Mouse (Mus musculus) inflammation-experienced regulatory T-cells, adult 6 months (primary cell): Measurements from ENCODE around the gene Megf6. TPM values are rescaled to one million over a fixed set of nuclear protein-coding genes. Genes with fewer than 3 reads are reported as not detected.

Experiments used
- ATAC-seq: one replicate; pipeline ENCODE4 v1.8.0; 2017
- polyA plus RNA-seq, 3 experiments: library from polyadenylated mRNA; unstranded; fragments of 100-300 nt; shearing (Covaris generic); gene quantifications; one replicate each; pipeline ENCODE4 v1.2.1; 2017

Megf6 gene
- polyA plus RNA-seq, 3 experiments from 2014 or later, result not detected

- no peak for ATAC-seq
Measured at GRCm38 (mm10) chr4:154213586-154213985, 43.1 kb downstream of the Megf6 start.

GRCm38 (mm10) chr4:154214075-154214474, 43.5 kb downstream of the Megf6 start:
- ATAC-seq, result no peak

GRCm38 (mm10) chr4:154217711-154218350, 47.3 kb downstream of the Megf6 start:
- no peak for ATAC-seq

GRCm38 (mm10) chr4:154222773-154223172, 52.2 kb downstream of the Megf6 start:
- ATAC-seq, result no peak

- no peak for ATAC-seq
Measured at GRCm38 (mm10) chr4:154224267-154224969, 53.9 kb downstream of the Megf6 start.

- no peak for ATAC-seq
Measured at GRCm38 (mm10) chr4:154224970-154225309, 54.4 kb downstream of the Megf6 start.

GRCm38 (mm10) chr4:154226678-154227077, 56.1 kb downstream of the Megf6 start:
- no peak for ATAC-seq

GRCm38 (mm10) chr4:154228336-154228735, 57.8 kb downstream of the Megf6 start:
- ATAC-seq, result no peak

- ATAC-seq, result no peak
Measured at GRCm38 (mm10) chr4:154229569-154229968, 59.0 kb downstream of the Megf6 start.

GRCm38 (mm10) chr4:154231380-154231779, 60.9 kb downstream of the Megf6 start:
- ATAC-seq, result no peak

GRCm38 (mm10) chr4:154232295-154232694, 61.8 kb downstream of the Megf6 start:
- ATAC-seq, result no peak

GRCm38 (mm10) chr4:154236001-154236400, 65.5 kb downstream of the Megf6 start:
- ATAC-seq, result no peak

- no peak for ATAC-seq
Measured at GRCm38 (mm10) chr4:154236893-154237292, 66.4 kb downstream of the Megf6 start.

- no peak for ATAC-seq
Measured at GRCm38 (mm10) chr4:154237306-154237705, 66.8 kb downstream of the Megf6 start.

GRCm38 (mm10) chr4:154239199-154239598, 68.7 kb downstream of the Megf6 start:
- no peak for ATAC-seq

GRCm38 (mm10) chr4:154240608-154241007, 70.1 kb downstream of the Megf6 start:
- ATAC-seq, result no peak

GRCm38 (mm10) chr4:154245342-154245741, 74.8 kb downstream of the Megf6 start:
- no peak for ATAC-seq

GRCm38 (mm10) chr4:154246115-154247040, 75.8 kb downstream of the Megf6 start:
- no peak for ATAC-seq

GRCm38 (mm10) chr4:154247207-154248091, 76.9 kb downstream of the Megf6 start:
- no peak for ATAC-seq

GRCm38 (mm10) chr4:154248092-154248805, 77.7 kb downstream of the Megf6 start:
- ATAC-seq, result no peak

GRCm38 (mm10) chr4:154249316-154249715, 78.8 kb downstream of the Megf6 start:
- no peak for ATAC-seq
